Mouse (Mus musculus) E14TG2a.4 (cell line): Measurements from ENCODE around the gene Pknox1.

Experiments
- CTCF ChIP-seq: conservative IDR thresholded peaks from 2 replicates; pipeline ENCODE4 v1.5.1; 2014; ENCODE audit warnings: low read length
- NANOG ChIP-seq: IDR thresholded peaks from 2 replicates; pipeline ENCODE4 v1.6.1; 2014; ENCODE audit warnings: borderline replicate concordance, low read length, mixed read lengths

DNA sequence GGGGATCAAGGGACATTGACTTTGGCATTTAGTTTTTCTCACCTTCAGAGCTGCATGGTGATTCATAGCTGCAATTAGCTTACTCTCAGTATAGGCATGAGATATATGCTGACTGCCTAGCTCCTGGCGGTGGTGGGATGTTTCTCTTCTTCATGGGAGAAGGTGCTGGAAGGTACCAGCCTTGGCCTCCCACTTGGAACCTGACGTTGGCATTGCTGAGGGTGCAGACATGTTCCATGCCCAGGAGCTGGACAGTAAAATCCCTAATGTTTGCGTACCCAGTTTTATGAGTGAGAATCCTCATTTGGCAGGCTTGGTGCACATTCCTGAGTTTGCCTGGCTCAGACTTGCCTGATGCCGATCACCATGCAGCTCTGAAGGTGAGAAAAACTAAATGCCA lies 58.6 kb downstream of the Pknox1 start:
- TF ChIP-seq CTCF (no peak), NANOG (no peak)
